Mouse (Mus musculus) R1 (cell line): ENCODE results near the gene Utp14a.
"Not testable (repeated sequence)": the region's sequence is repeated elsewhere in the genome, so short reads cannot be mapped to it uniquely, and the experiment has no call there.

Experiments
- DNase-seq: peaks from one replicate; pipeline ENCODE4 v3.0.0-alpha.2; 2018; ENCODE audit warnings: low read depth, low spot score

The Utp14a gene

GRCm38 (mm10) chrX:48256468-48257007 lies at the start of gene Utp14a:
Gene Utp14a (plus strand): TSS chrX:48256862.
- peak; percentile 96 for DNase-seq

- DNase-seq = no peak
Observed at GRCm38 (mm10) chrX:48207761-48208487, 48.7 kb upstream of the Utp14a start.

- peak; percentile 92 for DNase-seq
Observed at GRCm38 (mm10) chrX:48208519-48209185, 48.0 kb upstream of the Utp14a start, which contains the start of gene Zdhhc9. Gene Zdhhc9 (minus strand): TSS chrX:48208878.

GRCm38 (mm10) chrX:48209746-48210145 lies 46.9 kb upstream of the Utp14a start:
- DNase-seq = not testable (repeated sequence)

- DNase-seq = no peak
Observed at GRCm38 (mm10) chrX:48219468-48219867, 37.2 kb upstream of the Utp14a start.

GRCm38 (mm10) chrX:48222706-48223105 lies 34.0 kb upstream of the Utp14a start:
- peak; percentile 54 for DNase-seq

GRCm38 (mm10) chrX:48226225-48226624 lies 30.4 kb upstream of the Utp14a start:
- no peak for DNase-seq

- DNase-seq = peak; percentile 90
Observed at GRCm38 (mm10) chrX:48234417-48234816, 22.2 kb upstream of the Utp14a start.

GRCm38 (mm10) chrX:48255830-48256428 lies 733 bp upstream of the Utp14a start:
- DNase-seq = peak; percentile 14

- DNase-seq = no peak
Observed at GRCm38 (mm10) chrX:48257011-48257410, 349 bp downstream of the Utp14a start.

GRCm38 (mm10) chrX:48271671-48272070 lies 15.0 kb downstream of the Utp14a start:
- DNase-seq = no peak

- no peak for DNase-seq
Observed at GRCm38 (mm10) chrX:48274634-48275033, 18.0 kb downstream of the Utp14a start.

GRCm38 (mm10) chrX:48278103-48278502 lies 21.4 kb downstream of the Utp14a start:
- peak; percentile 57 for DNase-seq

- peak; percentile 92 for DNase-seq
Observed at GRCm38 (mm10) chrX:48284386-48285005, 27.8 kb downstream of the Utp14a start.

- DNase-seq = peak; percentile 93
Observed at GRCm38 (mm10) chrX:48285006-48285650, 28.5 kb downstream of the Utp14a start.

- peak; percentile 59 for DNase-seq
Observed at GRCm38 (mm10) chrX:48285651-48286021, 29.0 kb downstream of the Utp14a start.

GRCm38 (mm10) chrX:48286488-48286887 lies 29.8 kb downstream of the Utp14a start:
- DNase-seq = no peak

- DNase-seq = no peak
Observed at GRCm38 (mm10) chrX:48288008-48288407, 31.3 kb downstream of the Utp14a start.

GRCm38 (mm10) chrX:48291413-48291812 lies 34.8 kb downstream of the Utp14a start:
- DNase-seq = peak; percentile 89

- peak; percentile 84 for DNase-seq
Observed at GRCm38 (mm10) chrX:48305356-48305755, 48.7 kb downstream of the Utp14a start.
